Mouse (Mus musculus): ENCODE data around the gene Lyz2. TPM values are rescaled to one million over a fixed set of nuclear protein-coding genes. Genes with fewer than 3 reads are reported as not detected.

The Lyz2 gene
- 3,937 and 4,776 TPM in 2 replicates for polyA plus RNA-seq (2012; rRNA removed)

- no peak for DNase-seq
- Histone ChIP-seq H3K4me1 (ENCODE audit: control insufficient read depth, insufficient read depth, low read length) (no peaks in the 10 kb centered on the region; the same call in none of the 2 replicates), H3K4me3 (replicated peaks; ENCODE audit: extremely low read depth, low read depth, low read length) (peak within 1 kb of the TSS; percentile 83)
- 26% methylated on average over 4 of the region's 4 CpGs for WGBS
- peak; percentile 79; the same call in 1 of the 2 replicates for TF ChIP-seq POLR2A (IDR thresholded peaks at IDR 0.05; ENCODE audit: borderline replicate concordance, extremely low read depth, low read depth, low read length)
- TF ChIP-seq CTCF (IDR thresholded peaks at IDR 0.05; ENCODE audit: insufficient read depth, low read length), result no peak
Measured at GRCm38 (mm10) chr10:117282049-117282448, at the start of gene Lyz2. Gene Lyz2 (minus strand): TSS chr10:117282321.

GRCm38 (mm10) chr10:117330521-117330920, 48.4 kb upstream of the Lyz2 start:
- DNase-seq, result peak; percentile 58
- peaks cover 4% of the 10 kb centered on the region for H3K4me1 ChIP-seq (ENCODE audit: control insufficient read depth, insufficient read depth, low read length)
- no peak overlapping the region for H3K4me3 ChIP-seq (replicated peaks; ENCODE audit: extremely low read depth, low read depth, low read length)
- TF ChIP-seq POLR2A (IDR thresholded peaks at IDR 0.05; ENCODE audit: borderline replicate concordance, extremely low read depth, low read depth, low read length) (no peak), CTCF (IDR thresholded peaks at IDR 0.05; ENCODE audit: insufficient read depth, low read length) (peak; percentile 32; the same call in 1 of the 2 replicates)
- WGBS, result 47% methylated on average over 5 of the region's 5 CpGs

GRCm38 (mm10) chr10:117323782-117324181, 41.7 kb upstream of the Lyz2 start:
- no peak for TF ChIP-seq CTCF (IDR thresholded peaks at IDR 0.05; ENCODE audit: insufficient read depth, low read length)
- DNase-seq, result no peak
- H3K4me1 ChIP-seq (ENCODE audit: control insufficient read depth, insufficient read depth, low read length), result no peaks in the 10 kb centered on the region; the same call in 1 of the 2 replicates
- WGBS, result 74% methylated on average over 7 of the region's 7 CpGs
- no peak overlapping the region for H3K4me3 ChIP-seq (replicated peaks; ENCODE audit: extremely low read depth, low read depth, low read length)

- Histone ChIP-seq H3K4me1 (ENCODE audit: control insufficient read depth, insufficient read depth, low read length) (no peaks in the 10 kb centered on the region), H3K4me3 (replicated peaks; ENCODE audit: extremely low read depth, low read depth, low read length) (no peak overlapping the region)
- 86% methylated on average over 5 of the region's 5 CpGs for WGBS
- DNase-seq, result no peak
- TF ChIP-seq CTCF (IDR thresholded peaks at IDR 0.05; ENCODE audit: insufficient read depth, low read length), result no peak
- TF ChIP-seq POLR2A (IDR thresholded peaks at IDR 0.05; ENCODE audit: borderline replicate concordance, extremely low read depth, low read depth, low read length), result no peak
Measured at GRCm38 (mm10) chr10:117322630-117323029, 40.5 kb upstream of the Lyz2 start.

- TF ChIP-seq CTCF (IDR thresholded peaks at IDR 0.05; ENCODE audit: insufficient read depth, low read length), result no peak
- TF ChIP-seq POLR2A (IDR thresholded peaks at IDR 0.05; ENCODE audit: borderline replicate concordance, extremely low read depth, low read depth, low read length), result no peak
- Histone ChIP-seq H3K4me3 (replicated peaks; ENCODE audit: extremely low read depth, low read depth, low read length) (no peak overlapping the region), H3K4me1 (ENCODE audit: control insufficient read depth, insufficient read depth, low read length) (no peaks in the 10 kb centered on the region)
- peak; percentile 46 for DNase-seq
- WGBS, result 43% methylated on average over 3 of the region's 3 CpGs
Measured at GRCm38 (mm10) chr10:117320571-117320981, 38.5 kb upstream of the Lyz2 start.

- TF ChIP-seq CTCF (IDR thresholded peaks at IDR 0.05; ENCODE audit: insufficient read depth, low read length) (no peak), POLR2A (IDR thresholded peaks at IDR 0.05; ENCODE audit: borderline replicate concordance, extremely low read depth, low read depth, low read length) (no peak)
- WGBS, result 93% methylated on average over 11 of the region's 11 CpGs
- Histone ChIP-seq H3K4me1 (ENCODE audit: control insufficient read depth, insufficient read depth, low read length) (no peaks in the 10 kb centered on the region), H3K4me3 (replicated peaks; ENCODE audit: extremely low read depth, low read depth, low read length) (no peak overlapping the region)
- no peak for DNase-seq
Measured at GRCm38 (mm10) chr10:117316391-117316790, 34.3 kb upstream of the Lyz2 start.

GRCm38 (mm10) chr10:117313133-117313532, 31.0 kb upstream of the Lyz2 start:
- Histone ChIP-seq H3K4me3 (replicated peaks; ENCODE audit: extremely low read depth, low read depth, low read length) (no peak overlapping the region), H3K4me1 (ENCODE audit: control insufficient read depth, insufficient read depth, low read length) (no peaks in the 10 kb centered on the region)
- 77% methylated on average over 2 of the region's 2 CpGs for WGBS
- no peak for DNase-seq
- TF ChIP-seq CTCF (IDR thresholded peaks at IDR 0.05; ENCODE audit: insufficient read depth, low read length) (no peak), POLR2A (IDR thresholded peaks at IDR 0.05; ENCODE audit: borderline replicate concordance, extremely low read depth, low read depth, low read length) (no peak)

GRCm38 (mm10) chr10:117312168-117312567, 30.0 kb upstream of the Lyz2 start:
- no peak for DNase-seq
- TF ChIP-seq POLR2A (IDR thresholded peaks at IDR 0.05; ENCODE audit: borderline replicate concordance, extremely low read depth, low read depth, low read length) (no peak), CTCF (IDR thresholded peaks at IDR 0.05; ENCODE audit: insufficient read depth, low read length) (no peak)
- H3K4me3 ChIP-seq (replicated peaks; ENCODE audit: extremely low read depth, low read depth, low read length), result no peak overlapping the region
- no peaks in the 10 kb centered on the region; the same call in 1 of the 2 replicates for H3K4me1 ChIP-seq (ENCODE audit: control insufficient read depth, insufficient read depth, low read length)
- WGBS, result 86% methylated on average over 8 of the region's 8 CpGs

- TF ChIP-seq POLR2A (IDR thresholded peaks at IDR 0.05; ENCODE audit: borderline replicate concordance, extremely low read depth, low read depth, low read length) (no peak), CTCF (IDR thresholded peaks at IDR 0.05; ENCODE audit: insufficient read depth, low read length) (no peak)
- DNase-seq, result no peak
- H3K4me1 ChIP-seq (ENCODE audit: control insufficient read depth, insufficient read depth, low read length), result peaks cover 3% of the 10 kb centered on the region
- 80% methylated on average over 5 of the region's 5 CpGs for WGBS
- H3K4me3 ChIP-seq (replicated peaks; ENCODE audit: extremely low read depth, low read depth, low read length), result no peak overlapping the region
Measured at GRCm38 (mm10) chr10:117304371-117304770, 22.2 kb upstream of the Lyz2 start.

GRCm38 (mm10) chr10:117301688-117302087, 19.6 kb upstream of the Lyz2 start:
- Histone ChIP-seq H3K4me1 (ENCODE audit: control insufficient read depth, insufficient read depth, low read length) (peaks cover 3% of the 10 kb centered on the region; the same call in 1 of the 2 replicates), H3K4me3 (replicated peaks; ENCODE audit: extremely low read depth, low read depth, low read length) (no peak overlapping the region)
- DNase-seq, result no peak
- 31% methylated on average over 1 of the region's 1 CpGs for WGBS
- TF ChIP-seq POLR2A (IDR thresholded peaks at IDR 0.05; ENCODE audit: borderline replicate concordance, extremely low read depth, low read depth, low read length) (no peak), CTCF (IDR thresholded peaks at IDR 0.05; ENCODE audit: insufficient read depth, low read length) (no peak)
